Mouse (Mus musculus) heart, postnatal 0 days (tissue): Measurements from ENCODE around the gene Slc34a2. TPM values are rescaled to one million over a fixed set of nuclear protein-coding genes. Genes with fewer than 3 reads are reported as not detected.

Experiments
- ATAC-seq: fragments of 200-750 bp; cut with Nextera tagmentation; 2 replicates; pipeline ENCODE4 v1.8.0; 2017; ENCODE audit warnings: low read depth, moderate number of reproducible peaks, moderate library complexity; ENCODE audit not compliant: insufficient read depth
- DNase-seq: peaks from one replicate; pipeline ENCODE4 v3.0.0-alpha.2; 2016; ENCODE audit warnings: low spot score
- H3K27ac ChIP-seq: fragments of 300-500 bp; sonication (generic); 2 replicates; pipeline ENCODE4 v1.5.1; 2014; ENCODE audit warnings: low read depth, mild to moderate bottlenecking
- H3K27me3 ChIP-seq: fragments of 300-500 bp; sonication (generic); 2 replicates; pipeline ENCODE4 v1.6.1; 2014; ENCODE audit warnings: low read length, mixed read lengths; ENCODE audit not compliant: control insufficient read depth, insufficient read depth
- H3K36me3 ChIP-seq: fragments of 300-500 bp; sonication (generic); replicated peaks from 2 replicates; pipeline ENCODE4 v1.6.1; 2014; ENCODE audit warnings: low read length, mixed read lengths; ENCODE audit not compliant: control insufficient read depth, insufficient read depth
- H3K4me1 ChIP-seq: fragments of 300-500 bp; sonication (generic); 2 replicates; pipeline ENCODE4 v1.6.1; 2014; ENCODE audit warnings: antibody characterized with exemption; ENCODE audit not compliant: control insufficient read depth, insufficient read depth
- H3K4me2 ChIP-seq: fragments of 300-500 bp; sonication (generic); 2 replicates; pipeline ENCODE4 v1.6.1; 2014; ENCODE audit warnings: low read depth, mild to moderate bottlenecking, low read length, moderate library complexity
- H3K4me3 ChIP-seq: fragments of 300-500 bp; sonication (generic); 2 replicates; pipeline ENCODE4 v1.5.1; 2014; ENCODE audit warnings: low read depth, low read length
- H3K9ac ChIP-seq: fragments of 300-500 bp; sonication (generic); replicated peaks from 2 replicates; pipeline ENCODE4 v1.6.1; 2014; ENCODE audit warnings: low read depth, low read length, mixed read lengths
- H3K9me3 ChIP-seq: fragments of 300-500 bp; sonication (generic); replicated peaks from 2 replicates; pipeline ENCODE4 v1.6.1; 2016; ENCODE audit warnings: low read length; ENCODE audit not compliant: control insufficient read depth
- CTCF ChIP-seq: IDR thresholded peaks from 2 replicates; pipeline ENCODE4 v1.5.1; 2016; ENCODE audit warnings: antibody characterized with exemption, control low read depth, low read depth
- EP300 ChIP-seq: IDR thresholded peaks from 2 replicates; pipeline ENCODE4 v1.6.1; 2016; ENCODE audit warnings: antibody characterized with exemption, low read depth
- WGBS: fragments of 180-500 bp; shearing (Covaris S2); extraction: QIAGEN DNeasy Blood & Tissue Kit; methylation state at CpG from one replicate; pipeline ENCODE4 v1.1.7; 2014; 5-methylcytosine and 5-hydroxymethylcytosine counted together
- polyA plus RNA-seq: library from polyadenylated mRNA; unstranded; fragments of >200 nt; fragmentation: Nextera tagmentation; extraction: Ambion mirVana; gene quantifications from 2 replicates; pipeline ENCODE4 v1.2.1, GENCODE M21; 2015
- total RNA-seq: library from RNA; depleted of rRNA; stranded (reverse); fragments of >200 nt; gene quantifications from 2 replicates; pipeline ENCODE4 v1.2.3, GENCODE M21; 2014; ENCODE audit warnings: low replicate concordance

The Slc34a2 gene
- total and polyA plus RNA-seq, 2 experiments from 2014 or later: 0.19 to 0.34 TPM

GRCm38 (mm10) chr5:53031346-53031745 lies 6.5 kb upstream of the Slc34a2 start:
- Histone ChIP-seq H3K4me1 (no peaks in the 10 kb centered on the region), H3K36me3 (no peaks in the 10 kb centered on the region), H3K27me3 (no peaks in the 10 kb centered on the region), H3K27ac (no peak overlapping the region), H3K4me3 (no peak overlapping the region), H3K4me2 (no peak overlapping the region), H3K9ac (no peak overlapping the region), H3K9me3 (no peaks in the 10 kb centered on the region)
- no peak for ATAC-seq
- TF ChIP-seq CTCF (no peak), EP300 (no peak)
- DNase-seq: no peak
- whole genome bisulfite sequencing: 48% methylated on average over 1 of the region's 1 CpGs

- WGBS: 49% methylated on average over 5 of the region's 5 CpGs
- Histone ChIP-seq H3K27me3 (no peaks in the 10 kb centered on the region), H3K9me3 (no peaks in the 10 kb centered on the region), H3K4me3 (no peak overlapping the region), H3K9ac (no peak overlapping the region), H3K4me1 (no peaks in the 10 kb centered on the region), H3K4me2 (no peak overlapping the region), H3K27ac (no peak overlapping the region), H3K36me3 (no peaks in the 10 kb centered on the region)
- TF ChIP-seq EP300: no peak
- no peak for TF ChIP-seq CTCF
- ATAC-seq (no peak), DNase-seq (no peak)
Measured at GRCm38 (mm10) chr5:53042034-53042748, 4.3 kb downstream of the Slc34a2 start.

DNA sequence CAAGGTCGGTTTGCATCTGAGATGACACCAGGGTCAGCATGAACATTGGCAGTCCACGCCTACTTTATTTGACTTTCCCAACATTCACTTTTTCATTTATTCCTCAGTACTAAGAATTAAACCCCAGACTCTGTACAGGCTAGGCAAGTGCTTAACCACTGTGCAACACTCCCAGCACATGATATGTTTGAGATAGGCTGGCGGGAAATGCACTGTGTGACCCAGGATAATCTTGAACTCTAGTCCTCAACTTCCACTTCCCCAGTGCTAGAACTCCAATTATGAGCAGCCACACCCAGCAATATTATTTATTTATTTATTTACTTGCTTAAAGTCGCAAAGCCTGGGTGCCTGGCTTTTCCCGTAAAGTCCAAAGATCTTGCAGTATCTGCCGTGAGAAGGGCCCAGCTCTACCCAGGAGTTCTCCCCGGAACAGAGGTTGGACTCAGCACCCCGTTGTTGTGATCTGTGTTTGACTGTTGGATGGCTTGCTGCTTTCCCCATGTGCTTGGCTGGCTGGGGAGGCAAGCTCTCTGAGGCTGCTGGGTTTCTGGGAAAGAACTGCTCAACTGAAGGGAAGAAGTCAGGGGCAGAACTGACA lies 5.0 kb downstream of the Slc34a2 start:
- no peaks in the 10 kb centered on the region for H3K9me3 ChIP-seq
- no peak for ATAC-seq
- no peaks in the 10 kb centered on the region for H3K4me1 ChIP-seq
- no peak overlapping the region for H3K4me3 ChIP-seq
- peaks cover 3% of the 10 kb centered on the region; the same call in 1 of the 2 replicates for H3K27me3 ChIP-seq
- TF ChIP-seq EP300: no peak
- no peak for TF ChIP-seq CTCF
- no peak for DNase-seq
- no peak overlapping the region for H3K27ac ChIP-seq
- no peak overlapping the region for H3K4me2 ChIP-seq
- H3K9ac ChIP-seq: no peak overlapping the region
- WGBS: 82% methylated on average over 8 of the region's 8 CpGs
- no peaks in the 10 kb centered on the region for H3K36me3 ChIP-seq

DNA sequence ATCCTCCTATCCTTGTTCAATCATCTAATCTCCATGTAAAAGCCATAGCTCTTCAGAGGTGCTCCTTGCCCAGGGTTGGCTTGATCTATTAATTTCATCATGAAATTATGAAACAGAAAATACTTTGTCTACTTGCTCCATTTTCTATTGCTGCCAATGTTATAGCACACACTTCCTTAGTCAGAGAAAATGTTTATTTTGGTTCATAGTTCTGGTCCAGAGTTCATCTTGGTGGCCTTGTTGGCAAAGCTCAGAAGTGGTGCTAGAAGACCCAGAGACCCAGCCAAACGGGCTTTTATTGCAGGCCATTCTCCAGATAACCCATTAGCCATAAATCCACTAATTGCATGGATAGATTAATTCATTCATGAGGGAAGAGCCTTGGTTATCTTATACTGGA lies 5.8 kb downstream of the Slc34a2 start:
- H3K27ac ChIP-seq: no peak overlapping the region
- H3K36me3 ChIP-seq: no peaks in the 10 kb centered on the region
- H3K4me3 ChIP-seq: no peak overlapping the region
- H3K4me2 ChIP-seq: no peak overlapping the region
- no peak overlapping the region for H3K9ac ChIP-seq
- no peaks in the 10 kb centered on the region for H3K4me1 ChIP-seq
- no peak for DNase-seq
- TF ChIP-seq EP300 (no peak), CTCF (no peak)
- H3K9me3 ChIP-seq: no peaks in the 10 kb centered on the region
- H3K27me3 ChIP-seq: peaks cover 11% of the 10 kb centered on the region
- 48% methylated on average over 1 of the region's 1 CpGs for WGBS
- no peak for ATAC-seq

DNA sequence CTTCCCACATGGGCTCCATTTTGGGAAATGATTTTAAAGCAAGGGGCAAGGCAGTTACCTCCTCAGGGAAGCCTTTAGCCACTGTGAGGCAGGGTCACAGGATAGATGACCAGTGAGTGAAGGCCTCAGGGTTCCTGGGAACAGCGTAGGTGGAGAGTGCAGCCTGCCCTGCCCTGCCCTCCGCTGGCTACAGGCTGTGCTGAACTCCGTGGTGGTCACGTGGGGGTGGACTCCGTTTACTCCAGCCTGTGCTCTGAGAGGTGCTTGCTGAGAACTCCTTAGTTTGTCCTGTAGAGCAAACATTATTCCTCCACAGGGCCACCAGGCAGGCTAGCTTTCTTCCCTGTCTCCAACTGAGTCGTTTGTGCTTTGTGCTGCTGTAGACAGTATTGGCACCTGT lies 10.1 kb downstream of the Slc34a2 start:
- 27% methylated on average over 6 of the region's 6 CpGs for WGBS
- Histone ChIP-seq H3K4me1 (no peaks in the 10 kb centered on the region), H3K4me3 (no peak overlapping the region), H3K36me3 (no peaks in the 10 kb centered on the region), H3K9ac (no peak overlapping the region), H3K27ac (no peak overlapping the region), H3K4me2 (no peak overlapping the region), H3K9me3 (no peaks in the 10 kb centered on the region), H3K27me3 (peaks cover 26% of the 10 kb centered on the region)
- TF ChIP-seq EP300: no peak
- no peak for TF ChIP-seq CTCF
- DNase-seq (no peak), ATAC-seq (no peak)

- Histone ChIP-seq H3K27ac (no peak overlapping the region), H3K9ac (no peak overlapping the region), H3K4me3 (no peak overlapping the region; the same call in 1 of the 2 replicates), H3K4me2 (peak overlapping the region; percentile 39), H3K27me3 (peaks cover 26% of the 10 kb centered on the region), H3K9me3 (no peaks in the 10 kb centered on the region), H3K4me1 (no peaks in the 10 kb centered on the region), H3K36me3 (no peaks in the 10 kb centered on the region)
- ATAC-seq (no peak), DNase-seq (no peak)
- TF ChIP-seq EP300 (no peak), CTCF (no peak)
- 55% methylated on average over 4 of the region's 4 CpGs for WGBS
Measured at GRCm38 (mm10) chr5:53048599-53048998, 10.7 kb downstream of the Slc34a2 start.
